Mouse (Mus musculus) lung, embryonic 16.5 days (tissue): ENCODE data around the gene Ndufc1. TPM values are rescaled to one million over a fixed set of nuclear protein-coding genes. Genes with fewer than 3 reads are reported as not detected.

Source experiments
- ATAC-seq: fragments of 200-750 bp; cut with Nextera tagmentation; 2 replicates; pipeline ENCODE4 v1.8.0; 2017; ENCODE audit warnings: low read depth, mild to moderate bottlenecking, moderate library complexity
- H3K27ac ChIP-seq: fragments of 300-500 bp; sonication (generic); 2 replicates; pipeline ENCODE4 v1.5.1; 2014; ENCODE audit warnings: mild to moderate bottlenecking, control low read depth, low read length
- H3K27me3 ChIP-seq: fragments of 300-500 bp; sonication (generic); 2 replicates; pipeline ENCODE4 v1.6.1; 2014; ENCODE audit warnings: low read depth, low read length, mixed read lengths; ENCODE audit not compliant: control insufficient read depth, insufficient read depth
- H3K36me3 ChIP-seq: fragments of 300-500 bp; sonication (generic); 2 replicates; pipeline ENCODE4 v1.6.1; 2014; ENCODE audit warnings: low read length; ENCODE audit not compliant: control insufficient read depth, insufficient read depth
- H3K4me1 ChIP-seq: fragments of 300-500 bp; sonication (generic); replicated peaks from 2 replicates; pipeline ENCODE4 v1.6.1; 2014; ENCODE audit warnings: low read length, mixed read lengths; ENCODE audit not compliant: control insufficient read depth, insufficient read depth
- H3K4me2 ChIP-seq: fragments of 300-500 bp; sonication (generic); 2 replicates; pipeline ENCODE4 v1.6.1; 2014; ENCODE audit warnings: low read depth, low read length, control low read depth
- H3K4me3 ChIP-seq: fragments of 300-500 bp; sonication (generic); 2 replicates; pipeline ENCODE4 v1.5.1; 2014; ENCODE audit warnings: mild to moderate bottlenecking, low read length, control low read depth
- H3K9ac ChIP-seq: fragments of 300-500 bp; sonication (generic); 2 replicates; pipeline ENCODE4 v1.6.1; 2014; ENCODE audit warnings: low read length, control low read depth
- H3K9me3 ChIP-seq: fragments of 300-500 bp; sonication (generic); 2 replicates; pipeline ENCODE4 v1.6.1; 2016; ENCODE audit warnings: low read length; ENCODE audit not compliant: control insufficient read depth
- WGBS: fragments of 180-500 bp; shearing (Covaris S2); extraction: QIAGEN DNeasy Blood & Tissue Kit; methylation state at CpG from one replicate; pipeline ENCODE4 v1.1.7; 2014; 5-methylcytosine and 5-hydroxymethylcytosine counted together
- polyA plus RNA-seq: library from polyadenylated mRNA; unstranded; fragments of >200 nt; fragmentation: Nextera tagmentation; extraction: Ambion mirVana; gene quantifications from 2 replicates; pipeline ENCODE4 v1.2.1, GENCODE M21; 2015

The Ndufc1 gene
- polyA plus RNA-seq, 1 experiment from 2014 or later = 741 TPM

DNA sequence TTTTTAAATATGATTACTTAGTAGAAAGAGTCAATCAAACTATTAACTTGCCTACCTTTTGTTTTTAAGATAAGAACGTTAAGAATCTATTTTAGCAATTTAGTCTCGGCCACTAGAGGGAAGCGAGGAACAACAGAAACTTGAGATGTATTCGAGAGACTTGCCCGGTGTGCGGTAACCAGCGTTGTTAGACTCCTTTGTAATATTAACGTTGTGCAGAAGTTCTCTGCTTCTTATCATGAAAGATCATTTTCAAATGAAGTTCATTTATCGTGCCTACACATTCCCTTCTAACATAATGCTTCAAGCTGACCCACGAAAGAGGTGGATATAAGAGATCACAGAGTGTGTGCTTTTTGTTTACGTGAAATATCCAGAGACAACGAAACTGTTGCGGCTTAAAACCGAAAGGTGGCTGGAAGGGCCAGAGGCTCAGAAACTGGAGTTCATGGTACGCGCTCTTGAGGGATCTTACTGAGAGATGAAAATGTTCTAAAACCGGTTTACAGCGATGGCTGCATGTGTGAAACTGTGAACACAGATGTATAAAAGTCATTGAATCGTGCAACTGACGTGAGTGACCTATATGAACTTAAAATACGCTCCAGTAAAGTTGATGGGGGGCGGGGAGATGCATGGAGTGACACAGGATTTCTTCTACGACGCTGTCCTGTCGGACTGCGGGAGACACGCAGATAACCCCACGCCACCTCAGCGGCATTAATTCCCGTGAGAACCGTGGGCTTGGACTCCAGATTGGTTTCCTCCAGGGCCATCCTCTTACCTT is 30.7 kb downstream of the Ndufc1 start:
- H3K36me3 ChIP-seq = no peaks in the 10 kb centered on the region
- 16% methylated on average over 31 of the region's 31 CpGs for WGBS
- 0 out of 2 replicates have a peak overlapping the region, but pooled peaks have one; percentile 6 for H3K27ac ChIP-seq
- peak; percentile 65 for ATAC-seq
- H3K4me1 ChIP-seq = 0 out of 2 replicates have a peak, but pooled peaks cover 3% of the 10 kb centered on the region
- no peaks in the 10 kb centered on the region for H3K9me3 ChIP-seq
- H3K27me3 ChIP-seq = no peaks in the 10 kb centered on the region
- peak overlapping the region; percentile 64 for H3K9ac ChIP-seq
- H3K4me2 ChIP-seq = peak overlapping the region; percentile 70
- peak overlapping the region; percentile 56 for H3K4me3 ChIP-seq

DNA sequence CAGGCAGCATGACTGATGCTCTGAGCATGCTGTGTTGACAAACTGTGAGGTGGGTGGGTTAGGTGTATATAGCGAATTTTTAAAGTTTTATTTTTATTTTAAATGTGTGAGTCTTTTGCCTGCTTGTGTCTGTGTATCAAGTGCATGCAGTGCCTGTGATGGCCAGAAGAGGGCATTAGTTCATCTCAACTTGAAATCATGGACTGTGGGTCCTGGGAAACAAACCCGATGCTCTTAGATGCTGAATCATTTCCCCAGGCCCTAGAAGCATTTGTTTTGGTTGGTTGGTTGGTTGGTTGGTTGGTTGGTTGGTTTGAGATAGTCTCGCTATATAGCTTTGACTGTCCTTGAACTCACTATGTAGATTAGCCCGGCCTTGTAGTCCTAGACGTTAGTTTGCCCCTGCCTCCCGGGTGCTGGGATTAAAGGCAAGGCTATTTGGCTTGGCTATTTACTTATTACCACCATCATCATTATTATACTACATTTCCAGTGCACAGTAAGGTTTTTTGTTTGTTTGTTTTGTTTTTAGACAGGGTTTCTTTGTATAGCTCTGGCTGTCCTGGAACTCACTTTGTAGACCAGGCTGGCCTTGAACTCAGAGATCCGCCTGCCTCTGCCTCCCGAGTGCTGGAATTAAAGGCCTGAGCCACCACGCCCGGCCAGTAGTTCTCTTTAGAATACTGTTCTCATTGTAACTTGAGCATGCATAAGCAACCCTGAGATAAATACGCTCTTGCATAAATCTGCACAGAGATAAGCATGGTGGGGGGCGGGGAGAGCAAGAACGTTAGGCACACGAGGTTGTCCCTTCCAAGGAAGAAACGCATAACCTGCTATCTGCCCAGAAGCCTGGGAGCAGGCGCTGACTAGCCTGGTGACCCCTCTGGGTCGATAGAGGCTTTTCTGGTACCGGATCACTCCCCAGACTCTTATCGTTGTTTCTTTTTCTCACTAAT is 33.2 kb downstream of the Ndufc1 start:
- Histone ChIP-seq H3K4me1 (0 out of 2 replicates have a peak, but pooled peaks cover 3% of the 10 kb centered on the region), H3K9me3 (no peaks in the 10 kb centered on the region), H3K27ac (no peak overlapping the region), H3K9ac (no peak overlapping the region), H3K36me3 (no peaks in the 10 kb centered on the region), H3K4me3 (no peak overlapping the region), H3K27me3 (no peaks in the 10 kb centered on the region), H3K4me2 (no peak overlapping the region)
- WGBS = 75% methylated on average over 19 of the region's 19 CpGs
- ATAC-seq = no peak

DNA sequence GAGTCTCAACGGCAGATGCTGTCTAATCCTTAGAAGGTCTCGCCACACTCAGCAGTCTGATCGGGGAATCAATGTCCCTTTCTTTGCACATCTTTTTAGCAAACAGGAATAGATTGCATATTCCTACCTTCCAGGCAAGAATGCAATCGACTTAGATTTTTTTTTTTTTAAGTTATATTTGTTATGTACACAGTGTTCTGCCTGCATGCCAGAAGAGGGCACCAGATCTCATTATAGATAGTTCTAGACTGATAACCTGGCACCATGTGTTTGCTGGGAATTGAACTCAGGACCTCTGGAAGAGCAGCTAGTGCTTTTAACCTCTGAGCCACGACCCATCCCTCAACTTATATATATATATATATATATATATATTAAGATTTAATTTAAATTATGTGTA is 35.2 kb downstream of the Ndufc1 start:
- 0 out of 2 replicates have a peak, but pooled peaks cover 1% of the 10 kb centered on the region for H3K4me1 ChIP-seq
- no peaks in the 10 kb centered on the region for H3K27me3 ChIP-seq
- no peak overlapping the region for H3K4me2 ChIP-seq
- no peak overlapping the region for H3K4me3 ChIP-seq
- WGBS = 62% methylated on average over 5 of the region's 5 CpGs
- ATAC-seq = no peak
- no peaks in the 10 kb centered on the region for H3K9me3 ChIP-seq
- no peaks in the 10 kb centered on the region for H3K36me3 ChIP-seq
- H3K27ac ChIP-seq = no peak overlapping the region
- no peak overlapping the region for H3K9ac ChIP-seq

DNA sequence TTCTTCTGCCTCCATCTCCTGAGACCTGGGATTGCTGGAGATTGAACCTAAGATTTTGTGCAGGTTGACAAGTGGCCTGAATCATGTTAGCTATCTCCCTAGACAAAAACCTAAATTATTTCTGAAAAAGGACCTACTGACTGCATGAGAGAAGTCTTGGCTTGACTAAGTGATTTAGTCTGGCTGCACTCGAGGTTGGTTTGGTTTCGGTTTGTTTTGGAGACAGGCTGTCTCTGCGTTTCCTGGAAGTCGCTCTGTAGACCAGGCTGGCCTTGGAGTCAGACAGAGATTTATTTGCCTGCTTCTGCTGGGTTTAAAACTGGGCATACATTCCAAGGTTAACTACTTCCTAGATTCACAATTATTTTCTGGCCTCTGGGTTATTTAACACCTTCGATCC is 35.9 kb downstream of the Ndufc1 start:
- ATAC-seq = no peak
- no peak overlapping the region for H3K9ac ChIP-seq
- H3K27me3 ChIP-seq = no peaks in the 10 kb centered on the region
- WGBS = 47% methylated on average over 5 of the region's 5 CpGs
- no peaks in the 10 kb centered on the region for H3K36me3 ChIP-seq
- H3K9me3 ChIP-seq = no peaks in the 10 kb centered on the region
- H3K4me1 ChIP-seq = no peaks in the 10 kb centered on the region
- no peak overlapping the region for H3K27ac ChIP-seq
- peak overlapping the region; percentile 33; the same call in 1 of the 2 replicates for H3K4me2 ChIP-seq
- no peak overlapping the region for H3K4me3 ChIP-seq

DNA sequence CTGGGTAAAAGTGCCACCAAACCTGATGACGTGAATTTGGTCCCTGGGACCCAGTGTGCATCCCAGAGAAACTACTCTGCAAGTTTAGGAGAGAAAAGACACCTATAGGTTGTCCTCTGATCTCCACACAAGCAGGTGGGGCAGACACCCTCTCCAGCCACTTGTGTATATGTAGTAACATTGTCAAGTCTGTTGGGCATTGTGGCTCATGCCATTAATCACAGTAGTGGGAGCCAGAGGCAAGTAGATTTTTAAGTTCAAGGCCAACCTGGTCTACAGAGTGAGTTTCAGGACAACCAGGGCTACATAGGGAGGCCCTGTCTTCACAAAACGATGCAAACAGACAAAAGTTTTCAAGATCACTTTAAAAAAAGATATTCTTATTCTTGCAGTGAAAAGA is 37.0 kb downstream of the Ndufc1 start:
- Histone ChIP-seq H3K27ac (no peak overlapping the region), H3K4me2 (no peak overlapping the region), H3K4me1 (no peaks in the 10 kb centered on the region), H3K9ac (no peak overlapping the region), H3K36me3 (no peaks in the 10 kb centered on the region), H3K4me3 (no peak overlapping the region), H3K27me3 (no peaks in the 10 kb centered on the region), H3K9me3 (no peaks in the 10 kb centered on the region)
- no peak for ATAC-seq
- WGBS = 60% methylated on average over 2 of the region's 2 CpGs

DNA sequence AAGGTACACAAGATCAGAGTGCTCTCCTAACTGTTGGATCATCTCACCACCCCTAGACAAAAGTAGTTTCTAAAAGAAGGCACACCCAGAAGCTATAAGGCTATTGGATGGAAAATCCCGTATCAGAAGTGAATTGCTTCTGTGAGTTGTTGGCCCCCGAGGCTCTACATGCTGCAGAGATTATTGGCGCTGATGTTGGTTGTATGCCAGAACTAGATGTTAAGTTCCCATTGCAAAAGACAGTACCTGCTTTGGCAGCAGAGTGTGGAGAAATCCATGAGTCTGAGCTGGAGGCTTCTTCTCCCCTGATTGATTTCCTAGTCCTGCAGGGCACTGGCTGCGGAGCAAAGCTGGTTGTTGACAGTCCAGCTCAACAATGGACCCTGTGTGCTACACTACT is 40.8 kb downstream of the Ndufc1 start:
- 78% methylated on average over 4 of the region's 4 CpGs for WGBS
- no peak overlapping the region for H3K27ac ChIP-seq
- no peak overlapping the region for H3K4me2 ChIP-seq
- H3K4me3 ChIP-seq = no peak overlapping the region
- H3K9ac ChIP-seq = no peak overlapping the region
- H3K27me3 ChIP-seq = no peaks in the 10 kb centered on the region; the same call in 1 of the 2 replicates
- no peaks in the 10 kb centered on the region for H3K9me3 ChIP-seq
- ATAC-seq = no peak
- peaks cover 9% of the 10 kb centered on the region for H3K4me1 ChIP-seq
- H3K36me3 ChIP-seq = no peaks in the 10 kb centered on the region

DNA sequence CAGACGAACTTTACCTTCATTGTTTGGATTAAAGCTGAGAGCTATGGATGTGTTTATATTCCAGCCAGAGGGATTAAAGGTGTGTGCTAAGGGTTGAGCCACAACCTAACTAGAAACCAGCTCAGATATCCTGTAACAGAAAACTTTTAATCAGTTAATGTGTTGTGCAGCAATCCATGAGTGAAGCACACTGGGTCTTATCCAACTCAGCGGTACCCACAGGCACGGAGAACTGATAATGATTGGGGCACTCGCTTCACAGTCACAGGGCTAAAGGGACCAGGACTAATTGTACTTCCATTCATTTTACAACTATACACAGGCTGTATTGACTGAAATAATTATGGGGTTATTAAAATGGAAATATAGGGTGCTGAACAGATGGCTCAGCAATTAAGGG is 41.9 kb downstream of the Ndufc1 start:
- ATAC-seq = no peak

DNA sequence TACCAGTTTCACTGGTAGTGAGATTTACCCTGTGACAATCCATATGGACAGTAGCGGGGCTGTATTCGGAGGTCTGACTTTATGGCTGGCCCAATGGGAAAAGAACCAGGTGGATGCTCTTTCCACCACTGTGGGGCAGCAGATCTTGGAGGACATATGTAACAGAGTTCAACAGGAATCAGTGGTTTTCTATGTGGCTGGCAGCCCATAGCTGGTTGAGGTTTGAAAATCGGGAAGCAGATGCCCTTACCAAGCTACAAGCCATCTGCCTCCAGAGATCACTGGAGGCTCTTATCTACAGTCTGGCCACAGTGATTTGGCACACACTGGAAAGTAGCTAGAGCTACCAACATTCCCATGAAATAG is 43.3 kb downstream of the Ndufc1 start:
- Histone ChIP-seq H3K4me3 (peak overlapping the region; percentile 53; the same call in 1 of the 2 replicates), H3K27me3 (no peaks in the 10 kb centered on the region; the same call in 1 of the 2 replicates), H3K9me3 (no peaks in the 10 kb centered on the region), H3K27ac (no peak overlapping the region), H3K4me1 (peaks cover 9% of the 10 kb centered on the region), H3K9ac (no peak overlapping the region; the same call in 1 of the 2 replicates), H3K4me2 (peak overlapping the region; percentile 83), H3K36me3 (no peaks in the 10 kb centered on the region)
- no peak for ATAC-seq
- WGBS = 11% methylated on average over 3 of the region's 3 CpGs

More for the DNA sequence above, 41.9 kb downstream of the Ndufc1 start:
- Histone ChIP-seq H3K27ac (no peak overlapping the region), H3K4me3 (no peak overlapping the region), H3K36me3 (no peaks in the 10 kb centered on the region), H3K9ac (no peak overlapping the region), H3K4me1 (peaks cover 9% of the 10 kb centered on the region), H3K4me2 (no peak overlapping the region), H3K27me3 (no peaks in the 10 kb centered on the region; the same call in 1 of the 2 replicates), H3K9me3 (no peaks in the 10 kb centered on the region)
- 43% methylated on average over 4 of the region's 4 CpGs for WGBS
